Mouse (Mus musculus) skeletal muscle tissue, adult 2 months (tissue): ENCODE data around the gene Mrpl37.

Source experiments
- DNase-seq: peaks from one replicate; pipeline ENCODE4 v3.0.0-alpha.2; 2012; ENCODE audit warnings: low read depth, low spot score

The Mrpl37 gene

DNA sequence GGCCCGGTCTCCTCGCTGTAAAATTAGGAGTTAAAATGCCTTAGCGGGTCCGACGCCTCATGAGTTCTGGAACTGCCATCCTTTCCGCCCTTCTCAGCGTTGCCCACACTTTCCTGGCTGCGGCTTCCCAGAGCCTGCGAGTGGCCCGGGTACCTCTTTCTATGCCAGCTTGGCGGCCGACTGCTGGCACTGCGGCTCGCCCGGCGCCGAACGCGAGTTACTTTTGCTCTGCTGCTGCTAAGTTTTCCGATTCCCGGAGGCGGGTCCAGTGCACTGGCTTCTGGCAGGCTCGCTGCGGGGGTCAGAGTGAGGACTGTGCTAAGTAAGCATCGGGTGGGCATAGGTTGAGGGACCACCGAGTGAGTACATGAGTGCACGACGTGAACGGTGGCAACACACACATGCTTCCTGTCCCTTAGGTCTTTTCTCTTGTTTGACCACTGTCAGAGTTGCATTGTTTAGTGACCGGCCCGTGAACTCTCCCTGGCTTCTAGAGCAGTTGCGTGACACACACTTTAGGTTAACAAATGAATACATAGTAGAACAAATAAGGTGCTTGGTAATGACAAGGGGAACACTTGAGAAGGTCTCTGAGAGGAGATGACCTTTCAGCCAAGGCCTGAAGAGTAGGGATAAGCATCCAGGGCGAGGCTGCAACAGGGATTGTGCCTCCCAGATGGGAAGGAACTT lies 628 bp upstream of the Mrpl37 start:
- DNase-seq = no peak

DNA sequence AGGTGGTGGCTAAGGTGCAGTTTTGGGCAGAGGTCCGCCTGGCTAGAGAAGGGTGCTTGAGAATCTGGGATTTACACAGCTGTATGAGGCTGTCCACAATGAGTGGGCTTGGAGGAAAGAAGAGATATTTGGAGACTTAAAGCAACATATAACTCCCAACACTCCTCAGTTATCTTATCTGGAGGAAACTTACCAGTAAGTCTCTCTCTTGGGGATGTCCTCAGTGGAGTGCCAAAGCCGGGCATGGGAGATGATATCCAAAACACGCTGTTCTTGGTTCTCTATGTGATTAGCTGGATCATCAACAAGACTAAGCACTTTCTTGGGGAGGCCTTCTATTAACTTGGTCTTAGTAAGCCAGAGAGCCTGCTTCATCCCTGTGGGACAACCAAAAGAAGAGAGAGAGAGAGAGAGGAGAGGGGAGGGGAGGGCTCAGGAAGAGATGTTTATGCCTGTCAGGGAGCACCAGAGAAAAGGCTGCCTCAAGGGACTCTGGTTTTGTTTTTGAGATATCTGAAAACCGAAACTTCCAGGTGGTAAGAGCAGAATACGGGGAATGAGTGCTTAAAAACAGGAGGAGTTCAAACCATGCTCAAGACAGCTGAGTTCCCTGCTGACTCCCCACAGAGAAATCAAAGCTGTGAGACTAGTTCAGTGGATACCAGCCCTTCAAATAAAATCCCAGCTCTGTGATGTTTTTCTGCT lies 2.1 kb downstream of the Mrpl37 start:
- DNase-seq = no peak

DNA sequence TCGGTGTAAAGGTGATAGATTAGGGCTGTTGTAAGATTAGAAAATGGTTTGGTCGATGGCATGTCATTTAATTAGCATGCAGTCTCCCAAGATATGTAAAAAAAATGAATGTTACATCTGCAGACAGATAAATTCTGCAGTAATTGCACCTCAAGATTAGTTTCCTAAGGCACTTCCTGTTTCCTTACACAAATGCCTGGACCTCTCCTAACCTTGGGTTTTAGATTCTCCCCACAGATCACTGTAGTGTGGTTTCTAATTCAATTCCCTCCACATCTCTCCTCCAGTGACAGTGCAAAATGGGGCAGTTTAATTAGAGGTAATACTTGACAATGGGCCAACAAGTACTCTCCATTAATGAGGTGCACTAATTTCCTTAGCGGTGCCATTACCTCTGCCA lies 3.5 kb downstream of the Mrpl37 start:
- DNase-seq = no peak

DNA sequence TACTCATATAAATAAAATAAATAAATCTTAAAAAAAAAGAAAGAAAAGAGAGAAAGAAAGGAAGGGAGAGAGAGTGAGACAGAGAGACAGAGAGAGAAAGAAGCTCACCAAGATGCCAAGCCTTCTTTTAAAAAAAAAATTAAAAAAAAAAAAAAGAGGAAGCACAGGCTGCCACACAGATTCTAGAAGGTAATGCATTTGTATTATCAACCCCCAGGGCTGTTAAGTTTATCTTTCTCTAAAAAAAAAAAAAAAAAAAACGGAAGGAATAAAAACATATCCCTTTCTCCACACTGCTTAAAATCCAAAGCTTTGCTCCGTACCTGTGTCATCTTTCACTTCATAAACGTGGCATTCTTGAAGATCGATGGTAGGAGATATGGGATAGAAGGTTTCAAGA lies 5.1 kb downstream of the Mrpl37 start:
- DNase-seq = no peak

DNA sequence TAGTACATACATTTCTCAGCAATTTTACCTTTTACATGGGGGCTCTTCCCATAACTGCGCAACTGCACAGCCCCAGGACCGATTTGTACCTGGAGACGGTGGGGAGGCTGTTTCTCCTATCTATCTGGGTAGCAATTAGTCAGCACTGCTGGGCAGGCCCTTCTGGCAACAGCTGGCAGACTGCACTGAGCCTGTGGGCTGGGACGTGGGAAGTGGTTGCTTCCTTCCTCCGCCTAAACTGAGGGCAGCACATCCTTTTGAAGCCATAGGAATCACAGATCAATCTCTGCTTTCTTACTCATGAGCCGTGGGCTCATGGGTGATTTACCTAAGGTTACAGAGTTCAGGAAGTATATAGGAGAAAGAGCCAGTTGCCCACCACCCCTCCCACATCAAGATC lies 7.9 kb downstream of the Mrpl37 start:
- DNase-seq = no peak

DNA sequence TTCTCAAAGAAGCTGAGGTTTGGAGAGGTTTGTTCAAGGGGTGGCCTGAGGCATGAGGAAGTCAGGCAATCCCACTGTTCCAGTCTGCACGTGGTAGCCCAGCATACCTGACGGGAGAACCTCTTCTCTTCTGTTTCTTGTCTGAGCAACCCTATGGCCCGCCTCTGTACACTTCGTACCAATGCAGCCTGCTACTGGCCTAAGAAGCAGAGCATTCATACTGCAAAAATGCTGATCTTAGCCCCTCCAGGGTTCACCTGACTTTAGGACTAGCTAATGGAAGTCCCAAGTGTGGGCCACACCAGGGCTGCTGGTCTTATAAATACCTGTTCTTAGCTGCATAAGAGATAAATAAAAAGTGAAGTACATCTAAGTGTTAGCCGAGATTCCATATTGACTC lies 8.3 kb downstream of the Mrpl37 start:
- DNase-seq = no peak

DNA sequence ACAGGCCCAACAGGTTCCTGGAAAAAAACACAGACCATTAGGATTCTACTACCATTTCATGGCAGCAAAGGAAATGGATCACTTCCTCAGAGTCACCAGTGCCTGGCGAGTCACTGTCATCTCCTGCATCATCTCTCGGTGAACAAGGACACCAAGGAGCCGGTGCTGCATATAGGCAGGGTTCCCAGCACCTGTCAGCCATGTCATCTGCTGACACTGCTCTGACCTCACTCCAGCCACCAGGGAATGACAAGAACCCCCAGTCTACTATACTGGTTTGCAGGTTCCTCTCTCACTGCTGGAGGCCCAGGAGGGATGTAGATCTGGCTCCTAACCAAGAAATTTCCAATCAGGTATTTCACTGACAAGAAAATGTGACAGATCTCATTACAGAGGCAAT lies 10.6 kb downstream of the Mrpl37 start:
- DNase-seq = peak; percentile 32

DNA sequence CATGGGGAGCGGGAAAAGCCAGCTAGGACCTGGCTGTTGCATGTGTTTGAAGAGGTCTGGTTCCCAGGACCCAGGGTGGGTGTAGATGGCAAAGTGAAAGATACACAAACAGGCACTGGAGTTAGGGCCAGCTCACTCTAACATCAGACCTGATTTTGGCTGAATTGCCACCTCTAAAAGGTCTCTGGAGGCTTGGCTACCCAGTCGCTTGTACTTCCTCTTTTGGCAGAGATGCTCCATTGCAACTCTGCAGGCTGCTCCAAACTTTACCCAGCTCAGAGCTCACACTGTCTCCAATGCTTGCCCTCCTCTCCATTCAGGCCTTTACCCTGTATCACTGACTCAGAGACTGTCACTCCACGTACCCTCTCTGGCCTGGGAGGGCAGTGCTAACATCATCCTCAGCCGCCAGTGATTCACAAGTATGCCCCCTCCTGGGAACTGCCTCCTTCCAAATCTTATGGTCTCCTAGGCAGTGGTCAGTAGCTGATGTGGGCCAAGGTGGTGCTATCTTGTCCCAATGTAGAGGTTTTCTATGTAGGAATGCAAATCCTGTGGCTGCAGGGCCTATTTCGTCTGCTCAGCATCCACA lies 13.6 kb downstream of the Mrpl37 start:
- no peak for DNase-seq

DNA sequence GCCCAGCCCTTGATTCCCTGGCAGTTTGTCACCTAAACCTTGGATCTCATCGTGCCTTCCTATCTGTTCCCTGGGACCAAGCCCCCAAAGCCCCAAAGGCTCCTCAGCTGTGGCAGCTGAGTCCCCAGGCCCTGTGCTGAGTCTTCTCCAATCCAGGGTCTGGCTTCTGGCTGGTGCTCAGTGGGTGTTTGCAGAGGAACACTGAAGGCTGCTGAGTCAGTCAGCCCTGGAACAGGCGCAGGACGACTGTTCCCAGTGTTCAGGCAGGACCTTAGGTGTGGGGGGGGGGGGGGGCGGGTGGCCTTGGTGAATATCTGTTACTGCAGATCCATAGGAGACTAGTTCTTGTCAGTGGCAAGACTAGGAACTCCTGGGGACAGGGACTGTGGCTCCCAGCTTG lies 14.8 kb downstream of the Mrpl37 start:
- no peak for DNase-seq

DNA sequence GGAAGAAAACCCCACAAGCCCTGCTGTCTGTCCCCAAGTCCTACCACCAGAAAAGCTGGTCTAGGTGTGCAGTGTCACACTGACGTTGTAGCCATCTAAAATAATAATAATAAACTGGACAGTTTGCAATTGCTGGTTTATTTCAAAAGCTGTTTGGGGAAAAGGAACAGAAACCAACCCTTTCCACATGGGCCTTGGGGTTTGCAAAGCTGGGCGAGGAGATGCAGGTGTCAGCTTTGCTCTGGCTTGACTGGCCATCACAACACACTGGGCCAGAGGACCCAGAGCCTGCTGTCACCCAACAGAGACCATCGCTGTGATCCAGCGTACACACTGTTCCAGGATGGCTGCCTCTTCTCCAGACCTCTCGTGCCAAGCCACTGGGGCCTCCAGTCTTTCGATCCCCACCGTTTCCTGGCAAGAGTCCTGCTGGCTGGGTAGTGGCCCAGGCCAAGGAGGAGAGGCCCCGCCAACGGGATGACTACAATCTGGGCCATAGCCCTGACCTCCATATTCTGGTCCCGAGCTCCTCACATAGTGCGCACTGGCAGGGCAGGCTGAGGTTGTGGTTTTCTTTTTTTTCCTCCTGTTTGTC lies 18.0 kb downstream of the Mrpl37 start:
- peak; percentile 83 for DNase-seq

DNA sequence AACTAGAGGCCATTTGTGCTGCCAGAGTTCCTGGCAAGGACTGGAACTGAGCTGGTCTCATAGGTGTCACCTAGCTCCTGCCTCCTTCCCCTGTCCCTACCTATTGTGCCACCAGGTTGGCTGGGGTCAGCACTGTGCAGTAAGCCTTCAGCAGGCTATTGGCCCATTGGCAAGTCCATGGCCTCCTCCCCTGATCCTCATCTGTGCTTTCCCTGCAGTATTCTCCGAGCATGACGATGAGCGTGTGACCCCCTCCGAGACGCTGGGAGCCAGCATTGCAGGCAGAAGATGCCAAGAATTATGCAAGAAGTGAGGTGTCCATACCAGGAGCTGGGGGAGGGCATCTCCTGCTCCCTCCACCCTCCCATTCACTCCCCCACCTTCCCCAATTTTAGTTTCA lies 18.9 kb downstream of the Mrpl37 start:
- DNase-seq = no peak

DNA sequence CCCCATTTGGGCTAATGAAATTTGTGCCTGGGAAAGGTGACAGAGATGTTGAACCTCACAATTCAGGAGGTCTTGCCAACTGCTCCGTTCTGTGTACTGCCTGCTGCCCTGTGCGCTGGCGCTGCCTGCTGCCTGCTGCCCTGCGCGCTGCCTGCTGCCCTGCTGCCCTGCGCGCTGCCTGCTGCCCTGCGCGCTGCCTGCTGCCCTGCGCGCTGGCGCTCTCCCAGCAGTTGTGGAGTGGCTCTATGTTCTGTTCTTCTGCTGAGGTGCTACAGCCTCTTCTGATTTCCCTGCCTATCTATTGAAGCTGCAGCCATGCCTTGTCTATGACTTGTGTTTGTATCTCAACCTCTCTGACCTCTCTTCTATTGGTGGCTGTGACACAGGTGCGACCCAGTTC lies 21.5 kb downstream of the Mrpl37 start:
- DNase-seq = no peak

DNA sequence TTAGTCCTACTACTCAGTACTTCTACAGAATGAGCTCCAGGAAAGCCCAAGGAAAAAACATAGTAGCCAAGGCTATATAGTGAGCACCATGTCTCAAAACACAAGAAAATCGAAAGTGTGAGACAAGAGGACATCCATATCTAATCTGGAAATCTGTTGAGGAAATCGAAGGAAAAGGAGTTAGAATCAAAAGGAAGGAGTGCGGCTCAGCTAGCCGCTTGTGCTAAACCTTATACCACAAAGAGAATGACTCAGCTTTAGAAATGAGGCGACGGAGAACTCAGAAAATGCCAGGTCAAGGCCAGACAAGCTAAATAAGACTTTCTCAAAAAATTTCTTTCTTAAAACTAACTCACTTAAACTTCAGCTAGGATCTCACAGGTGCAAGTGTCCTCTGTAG lies 24.4 kb downstream of the Mrpl37 start:
- DNase-seq = no peak

DNA sequence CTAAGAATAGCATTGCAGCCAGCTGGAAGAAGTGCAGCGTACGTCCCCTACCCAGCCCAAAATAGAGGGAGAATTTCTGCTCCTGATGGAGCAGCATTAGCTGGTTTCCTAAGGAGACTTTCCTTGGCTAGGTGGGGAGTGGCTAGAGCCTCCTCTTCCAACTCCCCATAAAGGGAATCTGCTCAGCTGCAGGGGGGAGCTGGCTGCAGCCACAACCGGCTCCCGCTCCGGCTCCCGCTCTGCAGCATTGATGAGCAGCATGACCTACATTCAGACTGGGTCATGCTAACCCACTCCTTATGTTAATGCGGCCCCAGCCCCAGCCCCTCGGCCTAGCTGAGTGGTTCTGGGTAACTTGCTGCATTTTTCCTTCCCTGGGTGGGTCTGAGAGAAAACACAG lies 27.4 kb downstream of the Mrpl37 start:
- DNase-seq = no peak

DNA sequence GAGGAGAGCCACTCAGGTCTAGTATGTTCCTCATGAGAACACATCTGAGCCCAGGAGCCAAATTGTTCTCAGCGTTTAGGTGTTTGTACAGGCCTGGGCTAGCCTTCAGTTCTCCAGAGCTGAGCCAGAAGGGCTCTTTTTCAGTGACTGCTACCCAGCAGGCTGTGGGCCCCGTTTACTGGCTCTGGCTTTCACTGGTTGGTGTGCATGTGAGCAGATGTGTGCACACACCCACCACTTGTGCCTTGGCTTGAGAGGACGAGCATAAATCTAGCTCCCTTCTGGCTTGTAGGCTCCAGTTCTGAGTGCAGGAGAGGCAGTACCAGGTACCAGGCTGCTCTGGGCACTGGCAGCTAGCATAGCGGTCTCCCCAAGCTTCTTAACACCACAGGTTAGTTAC lies 28.4 kb downstream of the Mrpl37 start:
- no peak for DNase-seq

DNA sequence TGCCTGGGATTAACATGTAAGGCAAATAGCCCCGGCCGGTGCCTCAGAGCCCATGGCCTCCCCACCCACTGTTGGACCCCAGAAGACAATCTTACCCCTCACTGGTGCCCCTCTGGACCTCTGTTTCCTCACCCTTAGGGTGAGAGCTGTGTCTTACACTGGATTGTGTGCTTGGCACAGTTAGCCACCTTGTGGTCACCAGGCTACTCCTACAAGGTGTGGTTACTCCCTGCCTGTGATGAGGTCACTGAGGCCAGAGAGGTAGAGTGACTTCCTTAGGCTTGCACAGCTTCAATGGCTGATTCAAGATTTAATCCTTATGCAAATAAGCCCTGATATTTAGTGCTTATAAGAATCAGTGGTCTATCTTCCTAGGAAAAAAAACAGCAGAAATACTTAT lies 29.7 kb downstream of the Mrpl37 start:
- no peak for DNase-seq

DNA sequence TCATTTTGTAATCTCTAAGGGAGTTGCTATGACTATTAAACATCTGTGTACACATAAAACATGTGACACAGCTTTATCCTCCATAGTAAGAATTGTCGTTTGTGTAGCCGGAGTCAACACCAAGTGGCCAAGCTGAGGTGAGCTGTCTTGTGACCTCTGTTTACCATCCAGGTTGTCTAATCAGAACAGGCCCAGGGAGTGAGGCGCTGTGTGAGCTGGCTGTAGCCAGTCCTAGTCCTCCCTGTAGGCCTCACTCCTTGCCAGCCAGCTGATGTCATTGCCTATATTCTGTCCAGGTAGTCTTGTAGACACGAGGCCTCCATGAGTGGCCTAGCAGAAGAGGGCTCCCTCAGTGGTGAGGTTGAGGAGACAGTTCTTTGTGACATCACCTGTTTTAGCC lies 31.0 kb downstream of the Mrpl37 start:
- DNase-seq = no peak

DNA sequence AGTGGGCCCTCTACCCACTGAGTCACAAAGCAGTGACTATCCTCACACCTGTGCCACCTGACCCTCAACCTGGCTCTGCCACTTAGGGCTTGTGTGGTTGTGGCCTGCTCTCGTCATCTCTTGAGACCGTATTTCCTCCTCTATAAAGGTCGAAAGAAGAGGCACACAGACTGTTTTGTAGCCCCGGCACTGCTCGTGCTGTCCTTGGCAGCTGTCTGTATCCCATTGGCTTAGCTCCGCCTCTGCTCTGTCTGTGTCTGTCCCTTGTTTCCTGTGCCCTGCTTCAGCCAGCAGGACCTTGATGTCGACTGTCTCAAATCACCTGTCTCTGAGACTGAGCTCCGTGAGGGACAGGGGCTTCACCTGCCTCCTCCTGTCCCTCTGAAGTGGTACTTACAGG lies 40.2 kb downstream of the Mrpl37 start:
- DNase-seq = no peak

DNA sequence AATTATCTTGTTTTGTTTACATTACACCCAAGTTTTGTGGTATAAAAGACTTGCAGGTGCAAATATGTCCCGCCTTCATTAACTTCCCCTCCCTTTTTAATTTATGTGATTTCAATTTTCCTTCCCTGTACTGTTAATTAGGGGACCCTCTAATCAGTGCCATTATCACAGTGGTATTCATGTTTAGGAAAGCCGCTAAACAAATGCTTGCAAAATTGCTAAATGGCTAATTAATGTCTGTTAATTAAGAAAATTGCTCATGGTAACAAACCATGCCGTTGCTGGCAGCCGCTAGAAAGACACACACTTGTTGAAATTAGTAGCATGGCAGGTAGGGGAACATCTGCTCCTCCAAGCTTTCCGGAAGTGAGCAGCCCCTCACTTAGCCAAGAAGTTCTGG lies 41.3 kb downstream of the Mrpl37 start:
- DNase-seq = no peak

DNA sequence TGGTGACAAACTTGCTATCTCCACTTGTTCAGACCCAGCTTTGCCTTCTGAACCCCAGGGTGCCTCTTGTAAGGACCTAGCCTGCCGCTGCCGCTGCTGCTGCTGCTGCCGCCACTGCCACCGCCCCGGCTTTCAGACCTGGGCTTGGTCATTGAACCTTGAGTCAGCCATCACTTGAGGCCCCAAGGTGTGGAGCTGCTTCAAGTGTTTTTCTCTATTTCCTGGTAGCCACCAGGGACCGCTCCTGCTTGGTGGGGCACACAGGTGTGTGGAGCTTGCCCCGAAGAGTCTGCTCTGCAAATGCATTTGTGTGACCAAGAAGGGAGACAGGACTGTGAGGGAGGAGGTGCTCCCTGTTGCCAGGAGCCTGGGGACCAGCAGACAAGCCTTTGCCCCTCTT lies 41.8 kb downstream of the Mrpl37 start:
- DNase-seq = no peak

DNA sequence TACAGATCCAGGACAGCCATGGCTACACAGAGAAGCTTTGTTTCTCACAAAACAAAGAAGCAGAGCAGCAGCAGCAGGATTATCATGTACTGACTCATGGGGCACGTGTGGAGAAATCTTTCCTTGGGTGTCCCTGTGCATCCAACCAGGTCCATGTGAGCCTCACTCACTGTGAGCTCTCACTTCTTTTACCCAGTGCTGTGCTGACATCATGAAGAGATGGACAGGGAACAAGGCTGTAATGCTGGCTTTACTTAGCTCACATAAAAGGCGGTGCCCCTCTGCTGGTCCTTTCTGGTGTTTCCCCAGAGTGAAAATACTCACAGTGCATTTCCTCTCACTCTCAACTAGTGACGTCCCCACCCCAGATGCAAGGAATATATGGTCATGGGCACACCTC lies 45.2 kb downstream of the Mrpl37 start:
- DNase-seq = no peak

DNA sequence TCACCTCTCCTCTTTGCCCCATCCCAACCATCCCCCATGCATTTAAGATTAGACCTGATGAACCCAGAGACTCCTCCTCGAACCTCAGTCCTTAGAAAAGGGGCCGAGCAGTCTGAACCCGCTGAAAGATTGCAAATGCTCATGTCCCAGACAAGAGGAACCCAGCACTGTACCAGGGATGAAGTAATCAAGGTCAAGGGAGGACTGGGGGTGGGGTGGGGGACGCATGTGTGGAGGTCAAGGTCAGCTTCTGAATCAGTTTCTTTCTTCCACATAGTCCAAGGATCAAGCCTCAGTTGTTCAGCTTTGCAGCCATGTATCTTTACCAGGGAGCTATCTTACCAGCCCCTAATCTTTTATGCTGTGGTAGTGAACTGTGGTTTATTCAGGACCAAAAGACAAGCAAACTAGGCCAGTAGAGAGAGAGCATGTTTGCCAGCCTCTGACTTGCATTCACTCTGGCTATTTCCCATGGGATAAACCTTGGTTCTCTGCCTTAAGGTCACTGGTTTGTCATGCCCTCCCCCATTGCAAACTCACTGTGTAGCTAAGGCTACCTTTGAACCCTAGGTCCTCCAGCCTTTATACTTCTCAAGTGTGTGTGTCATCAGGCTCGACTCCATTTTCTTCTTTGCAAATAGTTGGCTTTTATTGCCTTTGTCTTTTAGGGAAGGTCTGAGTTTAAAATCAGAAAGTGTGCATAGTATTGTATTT lies 46.2 kb downstream of the Mrpl37 start:
- DNase-seq = no peak
